Mouse (Mus musculus) olfactory bulb, adult 2 months (tissue): ENCODE results near the gene Luc7l3.

ENCODE experiments used
- CTCF ChIP-seq: fragments of 200-500 bp; IDR thresholded peaks from 2 replicates; pipeline ENCODE4 v1.5.1; 2012; ENCODE audit warnings: low read depth, mild to moderate bottlenecking, low read length, moderate library complexity; ENCODE audit not compliant: insufficient read depth
- POLR2A ChIP-seq: fragments of 200-500 bp; IDR thresholded peaks from 2 replicates; pipeline ENCODE4 v1.6.1; 2012; ENCODE audit warnings: mild to moderate bottlenecking, low read depth, low read length, moderate library complexity; ENCODE audit not compliant: insufficient read depth

DNA sequence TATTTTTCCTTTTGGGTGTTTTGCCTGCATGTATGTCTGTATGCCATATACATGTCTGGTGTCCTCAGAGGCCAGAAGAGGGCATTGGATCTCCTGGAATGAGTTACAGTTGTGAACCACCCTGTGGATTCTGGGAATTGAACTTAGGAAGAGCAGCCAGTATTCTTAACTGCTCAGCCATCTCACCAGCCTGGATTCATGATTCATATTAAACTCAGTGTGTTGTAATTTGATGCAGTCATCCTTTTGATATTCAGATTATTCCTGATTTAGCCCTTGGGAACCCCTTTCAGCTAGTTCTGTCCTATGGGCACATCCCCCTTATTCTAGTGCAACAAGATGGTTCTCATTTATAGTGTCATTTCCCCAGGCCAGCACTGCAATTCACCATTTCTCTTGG, 14.8 kb upstream of the Luc7l3 start:
- TF ChIP-seq CTCF (no peak), POLR2A (no peak)
